Mouse (Mus musculus) heart, postnatal 14 days (tissue): ENCODE results near the gene Zfp346. TPM values are rescaled to one million over a fixed set of nuclear protein-coding genes. Genes with fewer than 3 reads are reported as not detected.

Experiments
- DNase-seq, 2 experiments: peaks; one replicate each; pipeline ENCODE4 v3.0.0; 2021 to 2022
- intact Hi-C: fragments of 180-260 bp; cut with DNase I; formaldehyde crosslinking; loops from one replicate; pipeline ENCODE4 v1.15.1; 2025
- total RNA-seq, 2 experiments: library from RNA; stranded (reverse); gene quantifications; 2 replicates each; pipeline ENCODE4 v1.2.3; 2021

The Zfp346 gene
- total RNA-seq, 2 experiments from 2014 or later = 13.1 to 15.5 TPM

DNA sequence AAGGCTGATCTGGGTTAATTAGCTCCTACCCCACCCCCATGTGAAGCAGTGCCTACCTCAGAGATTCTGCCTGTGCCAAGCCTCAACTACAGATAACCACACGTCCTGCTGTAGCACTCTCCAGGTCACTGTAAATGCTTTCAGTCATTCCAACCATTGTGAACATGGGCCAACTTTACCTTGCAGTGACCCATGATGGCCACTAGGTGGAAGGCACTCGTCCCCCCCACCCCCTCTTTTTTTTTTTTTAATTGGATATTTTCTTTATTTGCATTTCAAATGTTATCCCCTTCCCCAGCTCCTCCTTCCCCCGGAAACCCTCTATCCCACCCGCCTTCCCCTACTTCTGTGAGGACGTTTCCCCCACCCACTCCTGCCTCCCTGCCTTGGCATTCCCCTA is 30.3 kb downstream of the Zfp346 start:
- intact Hi-C loops = loop anchor here (1.0 kb wide), 1 partner anchor 43 kb away; no protein-coding TSS in a partner anchor
- peak in 1 of 2 experiments; percentile 45 for DNase-seq

DNA sequence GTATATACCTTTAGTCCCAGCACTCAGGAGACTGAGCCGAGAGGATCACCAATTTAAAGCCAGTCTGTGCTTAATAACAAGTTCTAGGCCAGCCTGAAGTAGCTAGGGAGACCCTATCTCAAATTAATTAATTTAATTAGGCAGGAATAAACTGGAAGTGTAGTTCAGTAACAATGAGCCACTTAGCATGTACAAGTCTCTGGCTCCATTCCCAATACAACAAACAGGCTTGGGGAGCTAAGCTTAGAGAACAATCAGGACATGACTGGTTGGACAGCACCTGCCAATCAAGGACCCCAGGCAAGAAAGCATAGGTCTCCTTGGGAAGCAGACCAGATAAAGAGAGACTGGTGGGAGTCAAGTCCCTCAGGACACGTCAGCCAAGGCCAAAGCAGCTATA is 35.2 kb downstream of the Zfp346 start:
- no peak for DNase-seq
- intact Hi-C loops = no loop called here

DNA sequence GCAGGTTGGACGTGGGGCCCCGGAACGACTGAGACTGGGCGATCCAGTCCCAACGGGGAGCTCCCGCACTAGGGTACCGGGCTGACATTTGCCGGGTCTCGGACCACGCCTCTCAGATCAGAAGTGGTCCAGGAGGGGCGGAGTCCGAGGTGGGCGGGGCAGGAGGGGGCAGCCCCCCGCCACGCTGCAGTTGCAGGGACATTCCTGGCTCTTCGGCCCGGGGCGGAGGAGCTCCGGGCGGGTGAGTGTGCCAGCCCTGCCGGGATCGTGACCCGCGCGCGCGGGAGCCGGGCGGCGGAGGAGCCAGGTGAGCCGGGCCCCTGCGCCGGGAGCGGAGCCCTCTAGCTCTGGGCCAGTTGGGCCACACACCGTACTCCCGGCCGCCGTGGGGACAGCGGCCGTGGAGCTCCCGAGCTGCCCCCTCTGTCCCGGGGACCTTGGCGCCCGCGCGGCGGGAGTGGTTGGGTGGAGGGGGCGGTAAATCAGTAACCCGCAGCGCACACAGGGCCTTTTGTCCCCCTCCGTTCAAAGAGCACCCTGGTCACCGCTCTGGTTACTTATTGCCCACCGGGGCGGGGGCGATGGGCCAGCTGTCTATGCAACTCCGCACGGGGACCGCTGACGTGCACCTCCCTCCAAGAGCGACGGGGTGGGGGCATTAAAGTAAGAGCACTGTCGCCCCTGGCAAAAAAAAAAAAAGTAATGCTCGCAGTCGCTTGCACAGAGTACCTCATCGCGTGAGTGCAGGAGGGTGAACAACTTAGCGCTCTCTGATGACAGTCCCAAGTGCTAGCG is 47.7 kb downstream of the Zfp346 start, which contains the start of gene Fgfr4:
Fgfr4 (plus strand) TSS at position 20 of the 795 bp plus-strand sequence.
- intact Hi-C loops = no loop called here
- peak; percentile 19 to 31 for DNase-seq

- intact Hi-C loops = no loop called here
- no peak for DNase-seq
Observed at GRCm38 (mm10) chr13:55153951-55154350, 48.8 kb downstream of the Zfp346 start.

DNA sequence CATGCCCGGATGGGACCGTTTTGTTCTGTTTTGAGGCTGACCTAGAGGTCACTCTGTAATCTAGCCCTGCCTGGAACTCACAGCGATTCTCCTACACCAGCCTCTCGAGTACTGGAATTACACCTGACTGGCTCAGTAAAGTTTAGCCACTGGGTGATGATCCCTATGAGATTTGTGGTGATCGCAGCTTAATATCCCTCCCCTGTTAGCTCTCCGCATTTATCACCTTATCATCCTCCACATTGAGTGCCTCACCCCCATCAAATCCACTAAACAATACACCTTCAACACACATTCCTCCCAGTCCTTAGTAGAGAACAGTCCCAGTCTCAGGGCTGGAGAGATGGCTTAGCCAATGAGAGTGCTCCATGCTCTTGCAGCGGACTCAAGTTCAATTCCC is 57.3 kb downstream of the Zfp346 start:
- intact Hi-C loops = no loop called here
- DNase-seq = no peak

GRCm38 (mm10) chr13:55163553-55163952 is 58.4 kb downstream of the Zfp346 start:
- DNase-seq = peak; percentile 36 to 37
- intact Hi-C loops = no loop called here

DNA sequence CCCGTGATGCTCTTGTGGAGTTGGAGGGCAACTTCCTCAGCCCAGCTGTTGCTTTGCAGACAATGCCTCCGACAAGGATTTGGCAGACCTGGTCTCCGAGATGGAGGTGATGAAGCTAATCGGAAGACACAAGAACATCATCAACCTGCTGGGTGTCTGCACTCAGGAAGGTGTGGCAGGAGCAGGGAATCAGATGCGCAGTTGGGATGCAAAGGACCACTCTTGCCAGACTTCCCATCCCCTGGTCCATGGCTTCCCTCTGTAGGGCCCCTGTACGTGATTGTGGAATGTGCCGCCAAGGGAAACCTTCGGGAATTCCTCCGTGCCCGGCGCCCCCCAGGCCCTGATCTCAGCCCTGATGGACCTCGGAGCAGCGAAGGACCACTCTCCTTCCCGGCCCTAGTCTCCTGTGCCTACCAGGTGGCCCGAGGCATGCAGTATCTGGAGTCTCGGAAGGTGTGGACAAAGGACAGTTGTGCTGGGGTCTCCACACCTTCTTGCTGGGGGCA is 60.8 kb downstream of the Zfp346 start:
- DNase-seq = no peak
- intact Hi-C loops = no loop called here

GRCm38 (mm10) chr13:55166806-55167725 is 62.0 kb downstream of the Zfp346 start:
- DNase-seq = no peak
- intact Hi-C loops = no loop called here

GRCm38 (mm10) chr13:55167798-55168197 is 62.7 kb downstream of the Zfp346 start:
- DNase-seq = no peak

DNA sequence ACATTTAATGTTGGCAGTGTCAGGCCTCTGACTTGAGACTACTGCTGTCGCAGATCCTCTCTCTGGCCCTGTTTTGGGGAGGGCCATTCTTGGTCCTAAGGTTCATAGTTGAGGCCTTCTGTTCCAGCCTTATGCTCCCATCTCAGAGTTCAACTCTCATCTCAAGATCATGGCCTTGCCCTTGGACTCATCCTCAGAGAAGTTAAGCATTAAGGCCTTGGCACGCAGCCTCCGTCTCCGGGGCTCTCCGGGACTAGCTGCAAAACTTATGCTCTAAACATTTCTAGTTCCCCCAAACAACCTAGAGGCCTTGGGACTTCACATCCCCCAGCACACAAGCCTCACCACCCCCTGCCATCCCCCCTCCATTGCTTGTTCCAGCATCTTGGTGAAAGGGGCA is 63.1 kb downstream of the Zfp346 start:
- DNase-seq = no peak
- intact Hi-C loops = no loop called here

More at GRCm38 (mm10) chr13:55167798-55168197, 62.7 kb downstream of the Zfp346 start:
- intact Hi-C loops = no loop called here

DNA sequence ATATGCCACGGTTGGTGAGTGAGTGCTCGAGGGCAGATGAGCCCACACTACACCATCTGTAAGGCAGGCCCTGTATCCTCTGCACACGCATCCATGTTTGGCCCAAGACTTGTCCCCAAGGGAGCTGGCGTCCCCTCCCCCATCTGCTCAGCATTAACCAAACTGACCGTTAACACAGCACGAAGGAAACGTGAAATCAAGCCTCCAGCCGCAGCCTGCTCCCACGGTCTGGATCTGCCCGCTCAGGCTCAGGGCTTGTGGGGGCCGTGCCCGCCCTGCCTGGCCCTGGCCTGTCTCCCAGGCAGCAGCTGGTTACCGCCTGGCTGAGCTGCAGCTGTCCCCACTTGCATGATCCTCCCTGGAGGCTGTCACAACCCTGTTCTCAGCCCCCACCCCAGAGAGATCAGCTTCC is 63.9 kb downstream of the Zfp346 start:
- peak; percentile 72 to 77 for DNase-seq
- intact Hi-C loops = no loop called here

DNA sequence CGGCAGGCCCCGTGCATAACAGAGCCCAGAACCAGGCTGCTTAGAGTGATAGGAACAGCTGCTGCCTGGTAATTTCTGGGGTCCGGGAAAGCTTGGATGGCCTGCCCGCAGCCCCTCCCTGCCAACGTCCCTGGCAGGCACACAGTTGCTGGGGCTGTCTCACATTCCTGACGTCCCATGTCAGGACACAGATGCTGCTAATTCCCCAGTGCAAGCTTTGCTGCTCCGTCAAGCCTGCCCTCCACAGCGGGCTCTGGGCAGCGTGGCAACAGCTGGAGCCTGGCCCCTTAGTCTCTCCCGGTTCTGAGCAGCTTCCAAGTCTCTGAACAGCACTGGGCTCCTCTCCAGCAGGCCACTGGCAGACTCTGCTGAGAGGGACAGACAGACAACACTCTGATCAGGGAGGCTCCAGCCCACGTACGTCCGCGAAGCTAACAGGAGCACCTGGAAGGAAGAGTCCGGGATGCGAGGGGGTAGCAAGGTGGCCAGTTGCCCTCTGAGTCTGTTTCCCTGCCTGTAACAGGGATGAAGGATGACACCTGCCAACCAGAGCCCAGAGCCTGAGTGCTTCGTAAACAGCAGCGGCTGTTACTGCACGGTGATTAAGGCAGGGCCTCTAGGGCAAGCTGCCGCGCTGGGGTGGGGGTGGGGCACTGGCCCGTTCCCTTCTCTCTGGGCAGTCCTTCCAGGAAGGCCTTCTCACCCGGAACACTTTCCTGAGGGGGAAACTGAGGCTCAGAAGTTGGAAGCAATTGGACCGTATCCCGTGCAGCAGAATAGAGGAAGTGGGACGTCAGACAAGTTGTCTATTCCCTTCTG is 66.6 kb downstream of the Zfp346 start:
- intact Hi-C loops = no loop called here
- peak; percentile 72 to 77 for DNase-seq

- intact Hi-C loops = no loop called here
- DNase-seq = no peak
Observed at GRCm38 (mm10) chr13:55172336-55172770, 67.2 kb downstream of the Zfp346 start.

GRCm38 (mm10) chr13:55174347-55174746 is 69.2 kb downstream of the Zfp346 start:
- DNase-seq = no peak
- intact Hi-C loops = no loop called here

DNA sequence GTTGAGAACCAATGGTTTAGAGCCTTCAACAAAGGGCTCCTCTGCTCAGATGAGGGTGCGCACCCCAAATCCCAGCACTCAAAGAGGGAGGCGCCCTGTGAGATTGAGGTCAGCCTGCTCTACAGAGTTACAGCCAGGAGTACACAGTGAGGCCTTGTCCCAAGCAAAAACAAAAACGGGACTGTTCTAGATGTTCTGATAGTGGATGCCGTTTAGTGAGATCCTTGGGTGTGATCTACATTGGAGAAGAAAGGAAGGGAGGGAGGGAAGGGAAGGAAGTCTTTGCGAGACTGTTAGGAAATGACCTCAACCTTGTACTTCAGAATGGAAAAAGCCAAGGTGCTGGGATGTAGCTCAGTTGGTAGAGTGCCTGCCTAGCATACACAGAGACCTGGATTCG is 71.2 kb downstream of the Zfp346 start:
- no peak for DNase-seq
- intact Hi-C loops = no loop called here

DNA sequence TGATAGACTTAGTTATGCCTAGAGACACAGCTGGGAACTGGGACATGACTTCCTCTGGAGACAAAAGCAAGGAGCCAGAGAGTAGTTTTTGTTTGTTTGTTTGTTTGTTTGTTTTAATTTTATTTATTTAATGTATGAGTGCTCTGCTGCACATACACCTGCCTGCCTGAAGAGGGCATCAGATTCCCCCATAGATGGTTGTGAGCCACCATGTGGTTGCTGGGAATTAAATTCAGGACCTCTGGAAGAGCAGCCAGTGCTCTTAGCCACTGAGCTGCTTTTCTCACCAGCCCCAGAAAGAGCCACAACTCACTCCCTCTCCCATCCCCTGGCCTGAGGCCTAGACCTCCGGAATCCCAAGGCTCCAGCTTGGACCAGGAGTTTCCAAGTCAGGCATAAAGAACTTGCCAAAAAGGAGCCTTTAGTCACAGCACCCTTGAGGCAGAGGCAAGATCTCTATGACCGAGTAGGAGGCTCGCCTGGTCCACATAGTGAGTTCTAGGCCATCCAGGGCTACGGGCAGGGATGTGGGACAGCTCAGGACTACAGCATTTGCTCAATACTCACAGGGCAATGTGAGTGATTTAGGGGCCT is 72.9 kb downstream of the Zfp346 start:
- peak; percentile 44 to 46 for DNase-seq
- intact Hi-C loops = loop anchor here (1.0 kb wide), 2 partner anchors 43 to 380 kb away; no protein-coding TSS in a partner anchor

DNA sequence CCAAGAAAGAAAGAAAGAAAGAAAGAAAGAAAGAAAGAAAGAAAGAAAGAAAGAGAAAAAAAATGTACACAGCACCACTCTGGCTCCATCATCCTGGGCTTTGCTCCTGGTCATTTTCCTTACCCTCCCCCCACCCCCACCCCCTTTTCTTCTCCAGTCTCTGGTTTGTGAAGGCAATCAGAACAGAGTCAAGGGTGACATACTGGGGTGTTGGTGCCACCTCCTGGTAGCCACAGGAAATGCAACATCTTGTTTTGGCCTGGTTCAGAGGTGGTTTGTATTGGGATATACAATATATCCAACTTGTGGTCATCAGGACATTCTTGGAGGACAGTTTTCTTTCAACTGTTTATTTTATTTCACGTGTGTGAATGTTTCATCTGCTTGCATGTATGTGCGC is 73.4 kb downstream of the Zfp346 start:
- intact Hi-C loops = loop anchor here (1.0 kb wide), 2 partner anchors 43 to 380 kb away; no protein-coding TSS in a partner anchor
- peak; percentile 78 to 84 for DNase-seq

- intact Hi-C loops = no loop called here
- DNase-seq = no peak
Observed at GRCm38 (mm10) chr13:55179591-55179990, 74.5 kb downstream of the Zfp346 start.

GRCm38 (mm10) chr13:55181786-55182172 is 76.7 kb downstream of the Zfp346 start:
- intact Hi-C loops = loop anchor here (5.0 to 10.0 kb wide), 2 partner anchors 36 to 103 kb away; no protein-coding TSS in a partner anchor

More at GRCm38 (mm10) chr13:55181786-55182172, 76.7 kb downstream of the Zfp346 start:
- no peak for DNase-seq
